In the genomic region with DNA sequence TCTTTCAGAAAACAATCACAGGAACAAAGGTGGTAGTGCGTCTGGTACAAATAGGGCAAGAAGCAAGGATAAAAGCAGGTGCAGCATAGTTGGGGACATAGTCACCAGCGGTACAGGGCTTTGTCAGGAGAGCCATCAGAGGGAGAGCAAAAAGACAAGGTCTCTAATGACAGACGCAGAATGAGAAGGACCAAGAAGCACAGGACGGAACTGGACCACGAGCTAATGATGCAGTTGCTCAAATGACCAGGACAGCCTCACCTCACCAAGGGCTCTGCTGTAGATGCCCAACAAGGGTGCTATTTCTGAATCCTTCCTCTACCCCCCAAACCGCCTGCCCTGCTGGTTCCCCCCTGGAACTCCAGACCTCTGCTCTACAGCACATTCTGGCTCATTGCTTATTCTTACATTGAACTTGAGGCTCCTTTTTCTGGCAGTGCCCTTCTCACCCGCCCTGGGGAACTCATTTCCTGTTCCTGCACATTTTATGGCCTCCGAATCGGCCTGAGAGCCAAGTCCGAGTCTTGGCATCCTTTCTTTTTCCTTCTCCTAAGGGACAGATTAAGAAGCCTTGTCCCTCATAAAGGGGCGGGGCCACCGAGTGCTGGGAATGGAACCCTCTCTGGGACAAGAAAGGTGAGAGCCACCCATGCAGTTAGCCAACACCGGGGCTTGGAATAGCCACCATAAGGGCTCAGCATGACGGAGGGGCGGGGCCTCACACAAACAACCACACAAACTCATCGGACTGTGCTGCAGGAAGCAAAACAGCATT, we compare ENCODE assay signal across 10 mouse cellular contexts. TPM values are rescaled to one million over a fixed set of nuclear protein-coding genes. Genes with fewer than 3 reads are reported as not detected.
A peak's percentile ranks its signal among the peaks of the same experiment; 100 is the strongest.
DNase-seq lines count a peak whose midpoint lies in the region; ATAC-seq and TF ChIP-seq lines count a peak whose summit lies in the region.
"Had no signal": no experiment of that assay in that cellular context is flagged by ENCODE, and none has a peak within 500 bp of the region (broad histone marks: within the 10 kb centered on the region; RNA-seq: fewer than 3 reads in every experiment).

No protein-coding gene starts in this region.

- H3K36me3 ChIP-seq in neural tube, embryonic 15.5 days, result no peaks in the 10 kb centered on the region
- no peaks in the 10 kb centered on the region for H3K36me3 ChIP-seq in midbrain, postnatal 0 days (ENCODE audit: insufficient read depth, low read length)
- H3K36me3 ChIP-seq: embryonic facial prominence, embryonic 12.5 days had no signal

- 58% methylated on average over 16 of the region's 16 CpGs for WGBS in neural tube, embryonic 15.5 days
- WGBS in midbrain, postnatal 0 days, result 75% methylated on average over 16 of the region's 16 CpGs

- no peaks in the 10 kb centered on the region for H3K27me3 ChIP-seq in neural tube, embryonic 15.5 days (replicated peaks)
- H3K27me3 ChIP-seq in midbrain, postnatal 0 days (ENCODE audit: insufficient read depth, low read length), result no peaks in the 10 kb centered on the region
- H3K27me3 ChIP-seq: embryonic facial prominence, embryonic 12.5 days had no signal

- peak overlapping the region; percentile 20; the same call in 1 of the 2 replicates for H3K4me2 ChIP-seq in neural tube, embryonic 15.5 days
- no peak overlapping the region for H3K4me2 ChIP-seq in midbrain, postnatal 0 days (ENCODE audit: low read depth, low read length, poor library complexity, severe bottlenecking)
- H3K4me2 ChIP-seq: embryonic facial prominence, embryonic 12.5 days had no signal

- H3K4me1 ChIP-seq in neural tube, embryonic 15.5 days, result no peaks in the 10 kb centered on the region
- H3K4me1 ChIP-seq in midbrain, postnatal 0 days (ENCODE audit: insufficient read depth, low read length), result no peaks in the 10 kb centered on the region
- H3K4me1 ChIP-seq: embryonic facial prominence, embryonic 12.5 days had no signal

- ATAC-seq in neural tube, embryonic 15.5 days (ENCODE audit: low FRiP score), result no peak
- no peak for ATAC-seq in midbrain, postnatal 0 days (ENCODE audit: low FRiP score)
- ATAC-seq: hindbrain, postnatal 0 days had no signal

- no peak overlapping the region for H3K9ac ChIP-seq in neural tube, embryonic 15.5 days (replicated peaks)
- no peak overlapping the region for H3K9ac ChIP-seq in midbrain, postnatal 0 days (replicated peaks; ENCODE audit: low read length, poor library complexity, severe bottlenecking)
- H3K9ac ChIP-seq: embryonic facial prominence, embryonic 12.5 days had no signal

- no peaks in the 10 kb centered on the region for H3K9me3 ChIP-seq in neural tube, embryonic 15.5 days (replicated peaks)
- H3K9me3 ChIP-seq in midbrain, postnatal 0 days (ENCODE audit: low read length), result no peaks in the 10 kb centered on the region
- H3K9me3 ChIP-seq: embryonic facial prominence, embryonic 12.5 days had no signal

- TF ChIP-seq CTCF in midbrain, postnatal 0 days (IDR thresholded peaks at IDR 0.05), result no peak

- peak; percentile 31 for DNase-seq in adrenal gland, postnatal 14 days
- no peak for DNase-seq in adrenal gland, postnatal 36 days
- DNase-seq in neural tube, embryonic 10.5 days (ENCODE audit: extremely low spot score, low spot score), result no peak
- peak; percentile 40 for DNase-seq in kidney, postnatal 14 days
- DNase-seq in frontal cortex, postnatal 10 days (ENCODE audit: low spot score in 2 of 2), result no peak
- DNase-seq in right cerebral cortex, postnatal 25 days, result no peak
- DNase-seq in midbrain, postnatal 0 days (ENCODE audit: low spot score), result no peak

- H3K27ac ChIP-seq in neural tube, embryonic 15.5 days (replicated peaks), result no peak overlapping the region
- H3K27ac ChIP-seq in midbrain, postnatal 0 days (ENCODE audit: low read depth, low read length), result no peak overlapping the region
- H3K27ac ChIP-seq: embryonic facial prominence, embryonic 12.5 days; hindbrain, postnatal 0 days had no signal

- no peak overlapping the region for H3K4me3 ChIP-seq in neural tube, embryonic 15.5 days (replicated peaks)
- no peak overlapping the region for H3K4me3 ChIP-seq in midbrain, postnatal 0 days (ENCODE audit: low read depth, low read length)
- H3K4me3 ChIP-seq: embryonic facial prominence, embryonic 12.5 days had no signal

RNA-seq across cellular contexts. Expression of a gene that starts 9.9 kb away (rescaled TPM):
- total RNA-seq in adrenal gland, postnatal 14 days (2021), result 4.5 and 6.4 TPM in 2 replicates
- 1 to 10 TPM in 1 of 2 experiments, under 1 TPM in 1; 0.95 to 3.6 TPM for total RNA-seq in adrenal gland, postnatal 36 days (2021)
- 0.32 and 0.69 TPM in 2 replicates for polyA plus RNA-seq in neural tube, embryonic 15.5 days (2015; fragmentation: Nextera tagmentation; extraction: Ambion mirVana)
- total RNA-seq in midbrain, postnatal 0 days (2014; rRNA removed), result 0.05 and 0.24 TPM in 2 replicates
- 0.20 and 0.21 TPM in 2 replicates for polyA plus RNA-seq in midbrain, postnatal 0 days (2015; fragmentation: Nextera tagmentation; extraction: Ambion mirVana)

RNA-seq across cellular contexts. Expression of a gene that starts 24.8 kb away (rescaled TPM):
- total RNA-seq in adrenal gland, postnatal 14 days (2021), result 2.6 and 3.2 TPM in 2 replicates
- 1 to 10 TPM; 1.8 to 3.9 TPM for total RNA-seq in adrenal gland, postnatal 36 days (2021)
- 7.8 and 9.0 TPM in 2 replicates for polyA plus RNA-seq in neural tube, embryonic 15.5 days (2015; fragmentation: Nextera tagmentation; extraction: Ambion mirVana)
- 9.2 and 9.3 TPM in 2 replicates for total RNA-seq in midbrain, postnatal 0 days (2014; rRNA removed)
- polyA plus RNA-seq in midbrain, postnatal 0 days (2015; fragmentation: Nextera tagmentation; extraction: Ambion mirVana), result 5.5 and 5.8 TPM in 2 replicates

Comparison
In these comparisons a context has a peak if more than half of its experiments do, and no peak if none do; other contexts are left out.
1. DNase-seq: peak in adrenal gland, postnatal 14 days (single experiment) and kidney, postnatal 14 days (single experiment); none in adrenal gland, postnatal 36 days (0 of 2), neural tube, embryonic 10.5 days (single experiment), frontal cortex, postnatal 10 days (0 of 2), right cerebral cortex, postnatal 25 days (single experiment) and midbrain, postnatal 0 days (single experiment).